Mouse (Mus musculus) hindbrain, embryonic 12.5 days (tissue): ENCODE results near the gene Hes6. TPM values are rescaled to one million over a fixed set of nuclear protein-coding genes. Genes with fewer than 3 reads are reported as not detected.

ENCODE experiments used
- ATAC-seq: fragments of 200-750 bp; cut with Nextera tagmentation; 2 replicates; pipeline ENCODE4 v1.8.0; 2017; ENCODE audit warnings: moderate TSS enrichment; ENCODE audit not compliant: low FRiP score
- H3K27ac ChIP-seq: fragments of 300-500 bp; sonication (generic); 2 replicates; pipeline ENCODE4 v1.5.1; 2016; ENCODE audit warnings: mild to moderate bottlenecking
- H3K27me3 ChIP-seq: fragments of 300-500 bp; sonication (generic); 2 replicates; pipeline ENCODE4 v1.6.1; 2016; ENCODE audit warnings: mild to moderate bottlenecking
- H3K36me3 ChIP-seq: fragments of 300-500 bp; sonication (generic); 2 replicates; pipeline ENCODE4 v1.6.1; 2016; ENCODE audit warnings: mild to moderate bottlenecking
- H3K4me1 ChIP-seq: fragments of 300-500 bp; sonication (generic); 2 replicates; pipeline ENCODE4 v1.6.1; 2016
- H3K4me2 ChIP-seq: fragments of 300-500 bp; sonication (generic); replicated peaks from 2 replicates; pipeline ENCODE4 v1.6.1; 2016; ENCODE audit warnings: mild to moderate bottlenecking
- H3K4me3 ChIP-seq: fragments of 300-500 bp; sonication (generic); 2 replicates; pipeline ENCODE4 v1.5.1; 2016; ENCODE audit warnings: mild to moderate bottlenecking
- H3K9ac ChIP-seq: fragments of 300-500 bp; sonication (generic); 2 replicates; pipeline ENCODE4 v1.6.1; 2016; ENCODE audit warnings: mild to moderate bottlenecking, moderate library complexity
- H3K9me3 ChIP-seq: fragments of 300-500 bp; sonication (generic); replicated peaks from 2 replicates; pipeline ENCODE4 v1.6.1; 2016; ENCODE audit warnings: mild to moderate bottlenecking
- WGBS: fragments of 180-500 bp; shearing (Covaris S2); methylation state at CpG from one replicate; pipeline ENCODE4 v1.1.7; 2016; 5-methylcytosine and 5-hydroxymethylcytosine counted together
- polyA plus RNA-seq: library from polyadenylated mRNA; unstranded; fragments of >200 nt; fragmentation: Nextera tagmentation; extraction: Ambion mirVana; gene quantifications from 2 replicates; pipeline ENCODE4 v1.2.1, GENCODE M21; 2016

Gene Hes6
- polyA plus RNA-seq, 1 experiment from 2014 or later: 304 TPM

- Histone ChIP-seq H3K9ac (no peak overlapping the region), H3K27me3 (peaks cover 9% of the 10 kb centered on the region; the same call in 1 of the 2 replicates), H3K4me3 (no peak overlapping the region), H3K9me3 (no peaks in the 10 kb centered on the region), H3K36me3 (no peaks in the 10 kb centered on the region), H3K4me1 (peaks cover 36% of the 10 kb centered on the region), H3K27ac (no peak overlapping the region), H3K4me2 (no peak overlapping the region)
- ATAC-seq: no peak
- 87% methylated on average over 3 of the region's 3 CpGs for WGBS
These were observed 40.5 kb upstream of the Hes6 start for GRCm38 (mm10) chr1:91454366-91454765.

- 83% methylated on average over 9 of the region's 9 CpGs for WGBS
- H3K4me1 ChIP-seq: peaks cover 36% of the 10 kb centered on the region
These were observed 40.1 kb upstream of the Hes6 start for GRCm38 (mm10) chr1:91453932-91454331.

GRCm38 (mm10) chr1:91451547-91452084 lies 37.8 kb upstream of the Hes6 start:
- H3K4me1 ChIP-seq: peaks cover 18% of the 10 kb centered on the region
- peaks cover 19% of the 10 kb centered on the region for H3K36me3 ChIP-seq
- WGBS: 67% methylated on average over 5 of the region's 5 CpGs
- no peak overlapping the region for H3K27ac ChIP-seq
- no peak overlapping the region for H3K4me3 ChIP-seq
- no peak overlapping the region for H3K9ac ChIP-seq
- H3K27me3 ChIP-seq: no peaks in the 10 kb centered on the region
- no peak for ATAC-seq
- H3K9me3 ChIP-seq: peaks cover 10% of the 10 kb centered on the region; the same call in 1 of the 2 replicates
- no peak overlapping the region for H3K4me2 ChIP-seq

More at GRCm38 (mm10) chr1:91453932-91454331, 40.1 kb upstream of the Hes6 start:
- no peak for ATAC-seq
- Histone ChIP-seq H3K27ac (no peak overlapping the region), H3K4me3 (no peak overlapping the region), H3K36me3 (0 out of 2 replicates have a peak, but pooled peaks cover 2% of the 10 kb centered on the region), H3K9me3 (no peaks in the 10 kb centered on the region), H3K9ac (no peak overlapping the region), H3K4me2 (no peak overlapping the region), H3K27me3 (peaks cover 9% of the 10 kb centered on the region; the same call in 1 of the 2 replicates)

- no peaks in the 10 kb centered on the region for H3K27me3 ChIP-seq
- no peak for ATAC-seq
- H3K27ac ChIP-seq: no peak overlapping the region
- H3K4me2 ChIP-seq: no peak overlapping the region
- no peak overlapping the region for H3K4me3 ChIP-seq
- no peak overlapping the region for H3K9ac ChIP-seq
- WGBS: 91% methylated on average over 5 of the region's 5 CpGs
- H3K4me1 ChIP-seq: peaks cover 10% of the 10 kb centered on the region
- H3K9me3 ChIP-seq: peaks cover 10% of the 10 kb centered on the region; the same call in 1 of the 2 replicates
- peaks cover 22% of the 10 kb centered on the region for H3K36me3 ChIP-seq
These were observed 37.0 kb upstream of the Hes6 start for GRCm38 (mm10) chr1:91450851-91451250.

- no peak for ATAC-seq
- peaks cover 28% of the 10 kb centered on the region for H3K36me3 ChIP-seq
These were observed 34.9 kb upstream of the Hes6 start for GRCm38 (mm10) chr1:91448688-91449087.

GRCm38 (mm10) chr1:91446511-91446910 lies 32.7 kb upstream of the Hes6 start:
- Histone ChIP-seq H3K27ac (no peak overlapping the region), H3K4me2 (no peak overlapping the region), H3K36me3 (peaks cover 28% of the 10 kb centered on the region), H3K4me3 (no peak overlapping the region), H3K27me3 (no peaks in the 10 kb centered on the region), H3K9me3 (peaks cover 10% of the 10 kb centered on the region; the same call in 1 of the 2 replicates), H3K9ac (no peak overlapping the region), H3K4me1 (no peaks in the 10 kb centered on the region)
- 98% methylated on average over 4 of the region's 4 CpGs for WGBS
- no peak for ATAC-seq

More at GRCm38 (mm10) chr1:91448688-91449087, 34.9 kb upstream of the Hes6 start:
- H3K4me2 ChIP-seq: no peak overlapping the region
- no peak overlapping the region for H3K27ac ChIP-seq
- 0 out of 2 replicates have a peak, but pooled peaks cover 4% of the 10 kb centered on the region for H3K4me1 ChIP-seq
- H3K4me3 ChIP-seq: no peak overlapping the region
- WGBS: 89% methylated on average over 10 of the region's 10 CpGs
- H3K9ac ChIP-seq: no peak overlapping the region
- H3K9me3 ChIP-seq: peaks cover 10% of the 10 kb centered on the region; the same call in 1 of the 2 replicates
- H3K27me3 ChIP-seq: no peaks in the 10 kb centered on the region

- no peaks in the 10 kb centered on the region for H3K27me3 ChIP-seq
- no peaks in the 10 kb centered on the region for H3K4me1 ChIP-seq
- peaks cover 28% of the 10 kb centered on the region for H3K36me3 ChIP-seq
- 83% methylated on average over 8 of the region's 8 CpGs for WGBS
- no peak for ATAC-seq
- H3K9me3 ChIP-seq: peaks cover 10% of the 10 kb centered on the region; the same call in 1 of the 2 replicates
- no peak overlapping the region for H3K9ac ChIP-seq
- H3K4me2 ChIP-seq: no peak overlapping the region
- no peak overlapping the region for H3K4me3 ChIP-seq
- H3K27ac ChIP-seq: no peak overlapping the region
These were observed 32.2 kb upstream of the Hes6 start for GRCm38 (mm10) chr1:91446060-91446459.

- Histone ChIP-seq H3K27ac (no peak overlapping the region), H3K4me3 (no peak overlapping the region), H3K9me3 (peaks cover 10% of the 10 kb centered on the region; the same call in 1 of the 2 replicates), H3K4me1 (no peaks in the 10 kb centered on the region), H3K36me3 (peaks cover 32% of the 10 kb centered on the region), H3K27me3 (no peaks in the 10 kb centered on the region), H3K9ac (no peak overlapping the region), H3K4me2 (no peak overlapping the region)
- WGBS: 91% methylated on average over 17 of the region's 17 CpGs
- ATAC-seq: no peak
These were observed 31.3 kb upstream of the Hes6 start for GRCm38 (mm10) chr1:91444841-91445830.

- peaks cover 20% of the 10 kb centered on the region for H3K36me3 ChIP-seq
- no peak for ATAC-seq
These were observed 28.6 kb upstream of the Hes6 start for GRCm38 (mm10) chr1:91442350-91442990.

GRCm38 (mm10) chr1:91441855-91442254 lies 28.0 kb upstream of the Hes6 start:
- 90% methylated on average over 3 of the region's 3 CpGs for WGBS
- Histone ChIP-seq H3K4me2 (no peak overlapping the region), H3K27ac (no peak overlapping the region), H3K27me3 (no peaks in the 10 kb centered on the region), H3K9me3 (no peaks in the 10 kb centered on the region), H3K9ac (no peak overlapping the region), H3K36me3 (peaks cover 18% of the 10 kb centered on the region), H3K4me3 (no peak overlapping the region), H3K4me1 (no peaks in the 10 kb centered on the region)
- ATAC-seq: no peak

More at GRCm38 (mm10) chr1:91442350-91442990, 28.6 kb upstream of the Hes6 start:
- H3K27ac ChIP-seq: no peak overlapping the region
- H3K9ac ChIP-seq: no peak overlapping the region
- no peak overlapping the region for H3K4me3 ChIP-seq
- H3K27me3 ChIP-seq: no peaks in the 10 kb centered on the region
- H3K4me1 ChIP-seq: no peaks in the 10 kb centered on the region
- 73% methylated on average over 6 of the region's 7 CpGs for WGBS
- no peak overlapping the region for H3K4me2 ChIP-seq
- peaks cover 3% of the 10 kb centered on the region; the same call in 1 of the 2 replicates for H3K9me3 ChIP-seq

GRCm38 (mm10) chr1:91439776-91440175 lies 25.9 kb upstream of the Hes6 start:
- peaks cover 6% of the 10 kb centered on the region for H3K4me1 ChIP-seq
- no peak overlapping the region for H3K4me2 ChIP-seq
- no peak for ATAC-seq
- no peaks in the 10 kb centered on the region for H3K27me3 ChIP-seq
- H3K27ac ChIP-seq: no peak overlapping the region
- H3K9me3 ChIP-seq: no peaks in the 10 kb centered on the region
- H3K4me3 ChIP-seq: no peak overlapping the region
- WGBS: 87% methylated on average over 8 of the region's 8 CpGs
- peaks cover 15% of the 10 kb centered on the region for H3K36me3 ChIP-seq
- H3K9ac ChIP-seq: no peak overlapping the region

- Histone ChIP-seq H3K9ac (no peak overlapping the region), H3K4me1 (peaks cover 6% of the 10 kb centered on the region), H3K4me2 (no peak overlapping the region), H3K9me3 (no peaks in the 10 kb centered on the region), H3K27me3 (no peaks in the 10 kb centered on the region), H3K4me3 (no peak overlapping the region), H3K36me3 (peaks cover 9% of the 10 kb centered on the region; the same call in 1 of the 2 replicates), H3K27ac (no peak overlapping the region)
- WGBS: 89% methylated on average over 7 of the region's 7 CpGs
- no peak for ATAC-seq
These were observed 23.7 kb upstream of the Hes6 start for GRCm38 (mm10) chr1:91437573-91437972.
